In genomic region chr16:8494268-8494667, GRCm38 (mm10) we compare ENCODE assay signal across 8 mouse cellular contexts. TPM values are rescaled to one million over a fixed set of nuclear protein-coding genes. Genes with fewer than 3 reads are reported as not detected.
DNase-seq lines count a peak whose midpoint lies in the region; ATAC-seq and TF ChIP-seq lines count a peak whose summit lies in the region.

No protein-coding gene starts in this region.

- no peak overlapping the region for H3K4me2 ChIP-seq in hindbrain, embryonic 16.5 days (ENCODE audit: low read length)
- H3K4me2 ChIP-seq in midbrain, embryonic 11.5 days: no peak overlapping the region

- no peaks in the 10 kb centered on the region for H3K27me3 ChIP-seq in hindbrain, embryonic 16.5 days (replicated peaks; ENCODE audit: control insufficient read depth, insufficient read depth, low read length)
- no peaks in the 10 kb centered on the region for H3K27me3 ChIP-seq in midbrain, embryonic 11.5 days (ENCODE audit: control insufficient read depth, insufficient read depth, low read length)
- H3K27me3 ChIP-seq in small intestine, adult 2 months (ENCODE audit: control insufficient read depth, insufficient read depth, low read length): no peaks in the 10 kb centered on the region

- no peaks in the 10 kb centered on the region for H3K9me3 ChIP-seq in hindbrain, embryonic 16.5 days (ENCODE audit: control insufficient read depth, low read length)
- no peaks in the 10 kb centered on the region for H3K9me3 ChIP-seq in midbrain, embryonic 11.5 days (ENCODE audit: control insufficient read depth, low read length)

- TF ChIP-seq CTCF in small intestine, adult 2 months (IDR thresholded peaks at IDR 0.05; ENCODE audit: extremely low read depth, insufficient read length, insufficient replicate concordance, low read depth, low read length): peak; percentile 84; the same call in 1 of the 2 replicates

- no peak for TF ChIP-seq POLR2A in small intestine, adult 2 months (IDR thresholded peaks at IDR 0.05; ENCODE audit: low read depth, low read length)

- H3K9ac ChIP-seq in hindbrain, embryonic 16.5 days (ENCODE audit: low read depth, low read length): no peak overlapping the region
- no peak overlapping the region for H3K9ac ChIP-seq in midbrain, embryonic 11.5 days (ENCODE audit: low read length)

- H3K27ac ChIP-seq in hindbrain, embryonic 16.5 days (ENCODE audit: low read depth, low read length): no peak overlapping the region
- no peak overlapping the region for H3K27ac ChIP-seq in midbrain, embryonic 11.5 days (ENCODE audit: low read depth, low read length)
- H3K27ac ChIP-seq in small intestine, adult 2 months (ENCODE audit: insufficient read depth, low read depth, low read length): no peak overlapping the region

- ATAC-seq in frontal cortex, adult (ENCODE audit: low TSS enrichment): peak; percentile 77
- ATAC-seq in hindbrain, embryonic 16.5 days: peak; percentile 73
- ATAC-seq in midbrain, embryonic 11.5 days (ENCODE audit: low FRiP score): peak; percentile 80

- peak; percentile 61 for DNase-seq in urinary bladder, postnatal 14 days (ENCODE audit: low spot score)
- no peak for DNase-seq in urinary bladder, postnatal 4 days (ENCODE audit: low spot score in 2 of 2)
- peak; percentile 49 for DNase-seq in cerebellum, adult 9-11 months
- peak; percentile 54 to 65 for DNase-seq in left cerebral cortex, adult 18-20 months (ENCODE audit: low spot score in 2 of 2)
- peak; percentile 95 for DNase-seq in midbrain, embryonic 11.5 days (ENCODE audit: low spot score, missing footprints)

- no peaks in the 10 kb centered on the region for H3K4me1 ChIP-seq in hindbrain, embryonic 16.5 days (ENCODE audit: control insufficient read depth, insufficient read depth, low read depth, low read length)
- no peaks in the 10 kb centered on the region for H3K4me1 ChIP-seq in midbrain, embryonic 11.5 days (ENCODE audit: control insufficient read depth, insufficient read depth, low read length)
- H3K4me1 ChIP-seq in small intestine, adult 2 months (ENCODE audit: control insufficient read depth, insufficient read depth, insufficient read length, low read length): no peaks in the 10 kb centered on the region; the same call in 1 of the 2 replicates

- 17% methylated on average over 4 of the region's 4 CpGs for WGBS in hindbrain, embryonic 16.5 days
- 24% methylated on average over 4 of the region's 4 CpGs for WGBS in midbrain, embryonic 11.5 days
- WGBS in small intestine, adult 2 months: 24% methylated on average over 4 of the region's 4 CpGs

- H3K36me3 ChIP-seq in hindbrain, embryonic 16.5 days (ENCODE audit: control insufficient read depth, insufficient read depth, low read length): 0 out of 2 replicates have a peak, but pooled peaks cover 2% of the 10 kb centered on the region
- no peaks in the 10 kb centered on the region; the same call in 1 of the 2 replicates for H3K36me3 ChIP-seq in midbrain, embryonic 11.5 days (ENCODE audit: control insufficient read depth, insufficient read depth, low read length)
- peaks cover 4% of the 10 kb centered on the region; the same call in 1 of the 2 replicates for H3K36me3 ChIP-seq in small intestine, adult 2 months (ENCODE audit: control insufficient read depth, insufficient read depth, low read length)

- no peak overlapping the region for H3K4me3 ChIP-seq in hindbrain, embryonic 16.5 days (ENCODE audit: low read length)
- no peak overlapping the region for H3K4me3 ChIP-seq in midbrain, embryonic 11.5 days (ENCODE audit: low read depth, low read length)
- no peak overlapping the region for H3K4me3 ChIP-seq in small intestine, adult 2 months (ENCODE audit: low read depth, low read length)

RNA-seq across cellular contexts. Expression of gene Abat, which starts 19.0 kb away (rescaled TPM):
- 95.2 and 106 TPM in 2 replicates for polyA plus RNA-seq in hindbrain, embryonic 16.5 days (2015; fragmentation: Nextera tagmentation; extraction: Ambion mirVana)
- total RNA-seq in left cerebral cortex, adult 18-20 months (2021): 100 to 1,000 TPM; 145 to 155 TPM
- 18.1 and 19.6 TPM in 2 replicates for polyA plus RNA-seq in midbrain, embryonic 11.5 days (2014; fragmentation: Nextera tagmentation; extraction: Ambion mirVana)
- 7.8 and 22.0 TPM in 2 replicates for polyA plus RNA-seq in small intestine, adult 2 months (2012; rRNA removed)

RNA-seq across cellular contexts. Expression of gene Mettl22, which starts 23.7 kb away (rescaled TPM):
- polyA plus RNA-seq in hindbrain, embryonic 16.5 days (2015; fragmentation: Nextera tagmentation; extraction: Ambion mirVana): 53.7 and 58.4 TPM in 2 replicates
- 10 to 100 TPM; 21.7 to 24.0 TPM for total RNA-seq in left cerebral cortex, adult 18-20 months (2021)
- 17.6 and 24.3 TPM in 2 replicates for polyA plus RNA-seq in midbrain, embryonic 11.5 days (2014; fragmentation: Nextera tagmentation; extraction: Ambion mirVana)
- 5.6 and 10.3 TPM in 2 replicates for polyA plus RNA-seq in small intestine, adult 2 months (2012; rRNA removed)

Comparison
In these comparisons a context has a peak if more than half of its experiments do, and no peak if none do; other contexts are left out.
1. DNase-seq: peak in urinary bladder, postnatal 14 days (single experiment), cerebellum, adult 9-11 months (single experiment), left cerebral cortex, adult 18-20 months (2 of 2) and midbrain, embryonic 11.5 days (single experiment); none in urinary bladder, postnatal 4 days (0 of 2).
2. Peak in every context shown above with its lines, with median percentiles within 50 percentile points of each other: ATAC-seq.